Mouse (Mus musculus) bone marrow, adult 2 months (tissue): ENCODE measurements around the gene Zfp111. TPM values are rescaled to one million over a fixed set of nuclear protein-coding genes. Genes with fewer than 3 reads are reported as not detected.

Experiments
- H3K27ac ChIP-seq: fragments of 200-500 bp; 2 replicates; pipeline ENCODE4 v1.5.1; 2012; ENCODE audit warnings: low read depth, mild to moderate bottlenecking, control low read depth, inconsistent platforms, low read length; ENCODE audit not compliant: control insufficient read depth, poor library complexity, insufficient read depth
- H3K4me1 ChIP-seq: fragments of 200-500 bp; 2 replicates; pipeline ENCODE4 v1.6.1; 2011; ENCODE audit warnings: low read length; ENCODE audit not compliant: control insufficient read depth, insufficient read depth
- H3K4me3 ChIP-seq: fragments of 200-500 bp; replicated peaks from 2 replicates; pipeline ENCODE3; 2011; ENCODE audit warnings: mild to moderate bottlenecking, low read depth, low read length, control low read depth; ENCODE audit not compliant: control insufficient read depth
- CTCF ChIP-seq: fragments of 200-500 bp; IDR thresholded peaks from 2 replicates; pipeline ENCODE4 v1.5.1; 2011; ENCODE audit warnings: low read length, control low read depth; ENCODE audit not compliant: control insufficient read depth, insufficient read depth
- POLR2A ChIP-seq: fragments of 200-500 bp; IDR thresholded peaks from 2 replicates; pipeline ENCODE4 v1.6.1; 2011; ENCODE audit warnings: low read depth, mild to moderate bottlenecking, control low read depth, low read length, borderline replicate concordance; ENCODE audit not compliant: control insufficient read depth
- WGBS: fragments of 180-500 bp; shearing (Covaris S2); methylation state at CpG from one replicate; pipeline ENCODE4 v1.1.7; 2018; 5-methylcytosine and 5-hydroxymethylcytosine counted together
- polyA plus RNA-seq: library from polyadenylated mRNA; stranded (reverse); fragments of >200 nt; gene quantifications from 2 replicates; pipeline ENCODE4 v1.2.4, GENCODE M21; 2011; ENCODE audit warnings: low replicate concordance; ENCODE audit not compliant: missing spikeins, insufficient read depth, insufficient read length

Gene Zfp111
- polyA plus RNA-seq = 0.74 and 1.8 TPM in 2 replicates

DNA sequence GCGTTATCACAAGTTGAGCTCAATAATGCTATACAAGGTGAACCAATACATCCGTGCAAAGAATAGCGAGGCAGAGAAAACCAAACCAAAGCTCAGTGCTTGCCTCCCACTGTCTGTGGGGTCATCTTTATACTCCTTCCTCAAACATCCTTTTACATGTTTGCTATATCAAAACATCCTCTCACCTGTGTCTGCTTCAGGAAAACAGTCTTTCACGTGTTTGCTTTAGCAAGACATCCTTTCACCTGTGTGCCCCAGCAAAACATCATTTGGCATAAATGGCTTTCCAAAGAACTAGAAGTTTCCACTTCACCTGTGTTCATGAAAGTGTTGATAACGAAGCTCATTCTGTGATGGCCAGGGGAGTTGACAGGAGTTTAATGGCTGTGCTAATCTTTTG, at the start of gene Zfp111:
Gene Zfp111, minus strand, starts transcription at position 101 of the 400 bp plus-strand sequence.
- Histone ChIP-seq H3K27ac (no peak within 1 kb of the TSS), H3K4me3 (no peak within 1 kb of the TSS), H3K4me1 (no peaks in the 10 kb centered on the region)
- WGBS = 76% methylated on average over 5 of the region's 5 CpGs
- TF ChIP-seq CTCF (no peak), POLR2A (no peak)

DNA sequence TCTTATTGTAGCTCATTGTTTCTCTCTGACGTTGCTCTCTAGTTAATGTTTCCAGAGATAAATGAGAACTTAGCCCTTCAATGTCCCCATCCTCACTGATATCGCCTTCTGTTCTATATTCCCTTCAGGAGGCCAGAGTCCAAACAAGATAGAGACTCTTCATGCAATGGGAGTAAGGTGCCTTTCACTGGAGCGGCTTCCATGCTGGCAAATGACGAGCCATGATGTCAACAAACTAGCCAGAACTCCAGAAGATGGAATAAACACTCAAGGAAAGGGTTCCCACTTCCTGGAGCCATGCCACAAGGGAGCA, 48.7 kb upstream of the Zfp111 start:
- TF ChIP-seq CTCF (no peak), POLR2A (no peak)
- Histone ChIP-seq H3K27ac (no peak overlapping the region), H3K4me3 (no peak overlapping the region), H3K4me1 (no peaks in the 10 kb centered on the region)
- WGBS = 85% methylated on average over 4 of the region's 4 CpGs

DNA sequence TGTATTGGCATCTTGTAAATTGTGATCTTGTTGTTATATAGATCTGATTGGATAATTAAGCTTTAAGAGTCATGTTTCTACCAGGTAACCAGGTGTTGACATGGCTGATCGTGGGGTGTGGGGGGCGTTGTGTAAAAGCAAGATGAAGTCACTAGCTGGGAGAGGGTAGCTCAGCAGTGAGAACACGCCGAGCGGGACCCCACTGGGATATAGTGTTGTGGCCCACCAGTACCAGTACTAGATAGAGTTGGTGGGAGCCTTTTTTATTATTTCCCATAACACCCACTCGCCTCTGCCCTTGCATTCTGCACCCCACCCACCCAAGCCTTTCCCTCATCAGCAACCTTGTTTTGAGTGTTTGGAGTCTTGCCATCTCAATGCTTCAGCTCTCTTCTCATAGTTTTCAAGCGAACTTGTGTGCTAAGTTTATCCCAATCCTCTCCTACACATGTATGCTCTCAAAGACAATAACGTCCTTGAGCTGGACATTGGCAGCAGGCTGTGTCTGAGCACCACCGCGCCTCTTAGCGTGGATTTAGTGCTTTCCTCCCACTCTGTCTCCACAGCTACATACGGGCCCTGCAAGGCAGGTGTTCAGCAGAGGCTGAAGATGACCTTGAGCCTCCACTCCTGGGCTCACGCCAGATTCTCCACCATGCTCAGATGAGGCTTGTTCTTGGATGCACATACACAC, 48.2 kb upstream of the Zfp111 start:
- no peak overlapping the region for H3K27ac ChIP-seq
- 87% methylated on average over 13 of the region's 13 CpGs for WGBS
- TF ChIP-seq POLR2A (no peak), CTCF (no peak)
- H3K4me1 ChIP-seq = no peaks in the 10 kb centered on the region
- no peak overlapping the region for H3K4me3 ChIP-seq

DNA sequence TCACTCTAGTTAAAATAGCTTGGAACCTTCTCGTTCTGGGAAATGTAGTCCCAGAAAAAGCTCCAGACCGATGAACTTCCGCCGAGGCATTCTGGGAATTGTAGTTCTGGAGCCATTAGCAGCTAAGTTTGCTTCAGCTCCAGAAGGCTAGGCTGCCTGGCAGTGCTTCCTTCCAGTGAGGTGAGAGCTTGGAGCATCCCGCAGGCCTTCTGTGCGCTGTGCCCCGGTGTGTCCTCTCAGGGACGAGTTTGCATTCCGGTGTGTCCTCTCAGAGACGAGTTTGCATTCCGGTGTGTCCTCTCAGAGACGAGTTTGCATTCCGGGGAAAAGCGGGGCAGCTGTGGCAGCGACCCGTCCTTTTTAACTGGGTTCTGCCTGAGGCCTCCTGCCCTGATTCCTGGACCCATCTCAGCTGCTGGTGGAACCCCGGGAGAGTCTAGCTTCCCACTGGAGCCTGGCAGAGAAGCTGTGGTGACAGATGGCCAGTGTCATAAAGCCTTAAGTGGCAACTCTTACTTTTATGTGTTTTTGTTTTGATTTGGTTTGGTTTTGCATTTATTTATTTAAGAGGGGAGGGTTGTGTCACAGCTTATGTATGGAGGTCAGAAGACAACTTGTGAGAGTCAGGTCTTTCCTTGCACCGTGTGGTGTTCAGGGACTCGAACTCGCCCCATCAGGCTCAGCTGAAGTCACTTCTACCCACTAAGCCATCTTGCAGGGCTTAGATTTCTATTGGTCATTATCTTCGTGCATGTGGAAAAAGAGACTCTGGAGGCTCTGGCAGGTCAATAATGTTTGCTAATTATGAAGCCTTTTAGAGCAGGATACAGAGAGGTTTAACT, 43.6 kb upstream of the Zfp111 start, which contains the start of gene Zfp108:
Gene Zfp108, plus strand, starts transcription at position 162 of the 842 bp plus-strand sequence.
- Histone ChIP-seq H3K4me1 (no peaks in the 10 kb centered on the region), H3K4me3 (peak within 1 kb of the TSS; percentile 38), H3K27ac (no peak within 1 kb of the TSS)
- TF ChIP-seq CTCF (no peak), POLR2A (no peak)
- 21% methylated on average over 21 of the region's 21 CpGs for WGBS

DNA sequence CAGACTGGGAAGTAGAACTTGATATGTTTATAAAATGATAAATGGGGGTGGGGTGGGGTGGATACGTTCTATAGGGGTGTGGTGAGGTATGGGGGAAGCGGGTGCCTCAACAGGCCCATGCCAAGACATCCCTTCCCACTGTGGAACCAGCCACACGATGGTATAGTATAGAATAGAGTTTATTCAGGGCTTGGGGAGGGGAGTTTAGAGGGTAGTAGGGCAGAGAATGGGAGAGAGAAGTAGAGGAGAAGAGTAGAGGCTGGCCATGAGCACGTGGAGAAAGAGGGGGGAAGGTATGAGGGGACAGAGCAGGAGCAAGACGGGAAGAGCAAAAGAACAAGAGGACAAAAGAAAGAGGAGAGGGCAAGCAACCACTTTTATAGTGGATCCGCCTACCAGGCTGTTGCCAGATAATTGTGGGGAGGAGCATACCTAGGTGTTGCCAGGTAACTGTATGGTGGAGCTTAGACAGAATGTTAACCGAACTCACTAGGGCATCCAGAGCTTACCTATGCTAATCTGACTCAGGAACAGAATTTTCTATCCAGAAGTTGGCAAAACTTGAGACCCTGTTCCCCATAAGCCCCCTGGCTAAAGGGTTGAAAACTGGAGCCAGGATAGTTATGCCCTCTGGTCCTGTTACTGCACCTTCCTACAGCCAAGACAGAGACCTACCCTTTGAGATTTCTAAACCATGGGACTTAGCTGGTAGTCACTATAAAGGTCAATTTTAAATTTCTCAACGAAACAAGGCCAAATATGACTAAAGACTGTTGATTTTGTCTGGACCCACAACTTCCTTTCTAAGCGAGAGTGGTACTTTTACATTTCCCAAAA, 42.8 kb upstream of the Zfp111 start:
- H3K27ac ChIP-seq = no peak overlapping the region
- TF ChIP-seq POLR2A (no peak), CTCF (no peak)
- no peaks in the 10 kb centered on the region for H3K4me1 ChIP-seq
- WGBS = 64% methylated on average over 9 of the region's 9 CpGs
- H3K4me3 ChIP-seq = no peak overlapping the region

DNA sequence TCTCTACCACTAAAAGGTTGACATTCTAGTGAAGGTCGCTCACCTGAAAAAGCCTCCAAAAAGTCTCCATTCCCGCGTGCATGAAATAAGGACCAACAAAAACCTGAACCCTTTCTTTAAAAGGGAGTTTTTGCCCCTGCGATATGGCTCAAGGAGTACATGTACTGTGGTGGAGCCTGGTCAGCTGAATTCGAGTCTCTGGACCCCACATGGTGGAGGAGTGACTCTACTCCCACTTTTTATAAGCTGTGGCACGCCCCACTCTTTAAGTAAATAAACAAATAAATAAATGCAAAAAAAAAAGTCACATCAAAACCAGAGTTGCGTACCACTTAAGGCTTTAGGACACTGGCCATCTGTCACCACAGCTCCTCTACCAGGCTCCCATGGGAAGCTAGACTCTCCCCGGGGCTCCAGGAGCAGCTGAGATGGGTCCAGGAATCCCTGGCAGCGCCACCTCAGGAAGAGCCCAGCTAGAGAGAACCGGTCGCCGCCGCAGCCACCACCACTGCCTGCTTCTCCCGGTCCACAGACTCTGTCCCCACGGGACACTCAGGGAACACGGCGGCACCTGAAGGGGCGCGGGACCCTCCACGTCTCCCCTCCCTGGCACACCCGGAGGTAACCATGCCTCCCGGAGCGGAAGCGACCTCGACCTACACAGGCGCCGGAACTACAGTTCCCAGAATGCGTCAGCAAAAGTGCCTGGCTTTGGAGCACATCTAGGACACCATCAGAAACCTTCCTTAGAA, 26.0 kb upstream of the Zfp111 start, which contains the start of gene Zfp109:
Gene Zfp109, minus strand, starts transcription at position 521 of the 752 bp plus-strand sequence.
- peak within 1 kb of the TSS; percentile 89 for H3K4me3 ChIP-seq
- H3K4me1 ChIP-seq = no peaks in the 10 kb centered on the region; the same call in 1 of the 2 replicates
- 6% methylated on average over 28 of the region's 28 CpGs for WGBS
- TF ChIP-seq POLR2A = peak; percentile 36; the same call in 1 of the 2 replicates
- TF ChIP-seq CTCF = no peak
- no peak within 1 kb of the TSS for H3K27ac ChIP-seq

DNA sequence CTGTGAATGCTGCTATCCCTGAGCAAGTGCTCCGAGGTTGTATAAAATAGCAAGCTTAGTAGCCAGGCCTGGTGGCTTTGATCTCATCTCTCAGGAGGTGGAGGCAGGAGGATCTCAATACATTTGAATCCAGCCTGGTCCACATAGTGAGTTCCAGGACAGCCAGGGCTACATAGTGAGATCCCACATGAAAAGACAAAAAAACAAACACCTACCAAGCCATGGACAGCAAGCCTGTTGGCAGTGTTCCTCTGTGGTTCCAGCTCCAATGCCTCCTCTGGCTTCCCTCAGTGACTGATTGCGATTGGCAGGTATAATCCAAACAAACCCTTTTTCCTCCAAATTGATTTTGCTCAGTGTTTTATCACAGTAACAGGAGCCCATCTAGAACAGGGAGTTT, 947 bp downstream of the Zfp111 start:
- H3K27ac ChIP-seq = no peak overlapping the region
- 72% methylated on average over 2 of the region's 2 CpGs for WGBS
- TF ChIP-seq POLR2A (no peak), CTCF (no peak)

More for the DNA sequence above, 947 bp downstream of the Zfp111 start:
- H3K4me1 ChIP-seq = no peaks in the 10 kb centered on the region
- no peak overlapping the region for H3K4me3 ChIP-seq
